Mouse (Mus musculus) kidney, adult 2 months (tissue): ENCODE measurements at regions not wholly inside any gene's neighbourhood (a gene's known extent, or its start where the extent isn't known, plus 50 kb on each side); places are given as distances from the start of the nearest gene placed in this dataset.

Experiments used
- DNase-seq: peaks from one replicate; pipeline ENCODE4 v3.0.0; 2021
- H3K27ac ChIP-seq: fragments of 200-500 bp; 2 replicates; pipeline ENCODE4 v1.5.1; 2012; ENCODE audit warnings: low read depth, low read length, control low read depth, inconsistent platforms; ENCODE audit not compliant: insufficient read depth
- H3K27me3 ChIP-seq: fragments of 200-500 bp; replicated peaks from 2 replicates; pipeline ENCODE4 v1.6.1; 2012; ENCODE audit warnings: mild to moderate bottlenecking, moderate library complexity, low read length, inconsistent platforms; ENCODE audit not compliant: control insufficient read depth, insufficient read depth
- H3K36me3 ChIP-seq: fragments of 200-500 bp; 2 replicates; pipeline ENCODE4 v1.6.1; 2012; ENCODE audit warnings: mild to moderate bottlenecking, moderate library complexity, low read length, inconsistent platforms; ENCODE audit not compliant: control insufficient read depth, insufficient read depth
- H3K4me1 ChIP-seq: fragments of 200-500 bp; 2 replicates; pipeline ENCODE4 v1.6.1; 2011; ENCODE audit warnings: low read length; ENCODE audit not compliant: control insufficient read depth, insufficient read depth
- H3K4me3 ChIP-seq: fragments of 200-500 bp; 2 replicates; pipeline ENCODE4 v1.5.1; 2011; ENCODE audit warnings: mild to moderate bottlenecking, low read depth, low read length, control low read depth; ENCODE audit not compliant: insufficient read depth
- CTCF ChIP-seq: fragments of 200-500 bp; conservative IDR thresholded peaks from 2 replicates; pipeline ENCODE4 v1.5.1; 2011; ENCODE audit warnings: low read depth, mild to moderate bottlenecking, control low read depth, low read length, moderate library complexity, mixed read lengths; ENCODE audit not compliant: insufficient read depth, insufficient read length
- POLR2A ChIP-seq: fragments of 200-500 bp; IDR thresholded peaks from one replicate; pipeline ENCODE4 v1.6.1; 2011; ENCODE audit warnings: low read depth, low read length, control low read depth
- WGBS: fragments of 180-500 bp; shearing (Covaris S2); methylation state at CpG from one replicate; pipeline ENCODE4 v1.1.7; 2018; 5-methylcytosine and 5-hydroxymethylcytosine counted together

DNA sequence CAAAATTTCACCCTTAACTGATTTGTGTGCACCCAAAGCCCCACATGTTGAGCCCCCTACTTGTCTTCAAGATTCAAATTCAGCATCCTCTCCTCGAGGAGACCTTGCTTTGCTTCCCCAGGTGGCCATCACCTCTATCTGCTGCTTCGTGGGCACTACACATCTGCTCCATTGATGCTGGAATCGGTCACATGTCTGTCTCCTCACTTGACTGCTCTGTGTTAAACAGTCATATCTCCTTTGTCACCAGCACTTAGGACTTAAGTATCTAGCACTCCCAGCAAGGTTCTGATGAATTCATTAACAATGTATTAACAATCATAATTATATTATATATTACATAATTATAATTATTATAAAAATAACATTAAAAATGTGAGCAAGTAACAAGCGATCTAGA, 192.9 kb downstream of the Atp23 start:
- Histone ChIP-seq H3K27ac (no peak overlapping the region), H3K27me3 (no peaks in the 10 kb centered on the region), H3K4me1 (no peaks in the 10 kb centered on the region), H3K36me3 (no peaks in the 10 kb centered on the region), H3K4me3 (no peak overlapping the region)
- WGBS, result 70% methylated on average over 4 of the region's 4 CpGs
- DNase-seq, result no peak
- TF ChIP-seq CTCF, result no peak
- no peak for TF ChIP-seq POLR2A

DNA sequence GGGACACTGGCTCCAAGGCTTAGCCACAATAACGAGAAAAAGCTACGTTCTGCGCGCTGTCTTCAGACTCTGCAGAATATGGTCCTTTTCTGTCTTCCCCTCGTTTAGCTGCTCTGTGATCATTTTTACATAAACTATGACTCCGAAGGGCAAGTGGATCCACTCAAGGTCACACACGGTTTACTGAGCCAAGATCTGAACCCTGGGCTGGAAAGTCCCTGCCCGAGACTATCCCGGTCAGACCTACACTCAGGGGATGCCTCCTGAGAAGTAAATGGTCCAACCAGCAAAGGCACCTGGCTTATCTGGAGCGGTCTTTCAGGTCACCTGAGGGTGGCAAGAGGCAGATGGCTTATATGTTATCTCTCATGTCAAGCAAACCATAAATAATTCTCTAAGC, 204.1 kb downstream of the Atp23 start:
- 86% methylated on average over 10 of the region's 10 CpGs for WGBS
- H3K4me3 ChIP-seq, result no peak overlapping the region
- no peaks in the 10 kb centered on the region for H3K36me3 ChIP-seq
- H3K27me3 ChIP-seq, result no peaks in the 10 kb centered on the region
- H3K4me1 ChIP-seq, result no peaks in the 10 kb centered on the region
- no peak overlapping the region for H3K27ac ChIP-seq
- no peak for TF ChIP-seq CTCF
- no peak for TF ChIP-seq POLR2A
- no peak for DNase-seq

DNA sequence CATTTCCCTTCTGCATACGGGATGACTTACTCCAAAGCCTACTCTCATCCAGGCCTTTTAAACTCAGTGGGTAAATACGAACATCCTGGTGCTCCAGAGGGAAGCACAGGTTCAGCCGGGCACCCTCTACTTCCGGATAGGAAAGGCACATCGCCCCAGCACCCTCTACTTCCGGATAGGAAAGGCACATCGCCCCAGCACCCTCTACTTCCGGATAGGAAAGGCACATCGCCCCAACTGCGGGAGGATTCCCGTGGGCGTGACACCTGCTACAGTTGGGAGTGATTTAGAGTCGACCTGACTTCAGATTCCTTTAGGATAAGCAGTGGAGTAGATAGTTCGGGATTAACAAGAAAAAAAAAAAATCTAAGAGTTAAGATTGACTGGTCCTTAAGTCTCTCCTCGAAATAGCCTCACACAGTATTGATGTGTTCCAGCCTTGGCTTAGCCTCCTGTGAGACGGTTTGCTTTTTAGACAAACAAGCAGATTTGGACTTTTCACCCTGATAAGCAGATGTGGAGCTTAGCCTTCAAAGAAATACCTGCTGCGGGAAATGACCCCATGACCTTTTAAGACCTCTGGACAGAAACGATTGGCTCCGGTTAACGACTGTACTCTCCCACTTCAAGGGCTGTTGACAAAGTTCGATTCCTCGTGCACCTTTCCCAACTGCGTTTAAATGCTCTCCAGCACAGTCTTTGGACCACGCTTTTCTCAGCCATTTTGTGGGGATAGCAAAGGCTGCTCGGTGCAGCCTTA, 210.1 kb downstream of the Atp23 start:
- no peak for TF ChIP-seq POLR2A
- TF ChIP-seq CTCF, result no peak
- no peak for DNase-seq
- no peaks in the 10 kb centered on the region for H3K36me3 ChIP-seq
- H3K27ac ChIP-seq, result no peak overlapping the region
- H3K27me3 ChIP-seq, result no peaks in the 10 kb centered on the region
- H3K4me3 ChIP-seq, result no peak overlapping the region
- 50% methylated on average over 25 of the region's 25 CpGs for WGBS
- H3K4me1 ChIP-seq, result no peaks in the 10 kb centered on the region

DNA sequence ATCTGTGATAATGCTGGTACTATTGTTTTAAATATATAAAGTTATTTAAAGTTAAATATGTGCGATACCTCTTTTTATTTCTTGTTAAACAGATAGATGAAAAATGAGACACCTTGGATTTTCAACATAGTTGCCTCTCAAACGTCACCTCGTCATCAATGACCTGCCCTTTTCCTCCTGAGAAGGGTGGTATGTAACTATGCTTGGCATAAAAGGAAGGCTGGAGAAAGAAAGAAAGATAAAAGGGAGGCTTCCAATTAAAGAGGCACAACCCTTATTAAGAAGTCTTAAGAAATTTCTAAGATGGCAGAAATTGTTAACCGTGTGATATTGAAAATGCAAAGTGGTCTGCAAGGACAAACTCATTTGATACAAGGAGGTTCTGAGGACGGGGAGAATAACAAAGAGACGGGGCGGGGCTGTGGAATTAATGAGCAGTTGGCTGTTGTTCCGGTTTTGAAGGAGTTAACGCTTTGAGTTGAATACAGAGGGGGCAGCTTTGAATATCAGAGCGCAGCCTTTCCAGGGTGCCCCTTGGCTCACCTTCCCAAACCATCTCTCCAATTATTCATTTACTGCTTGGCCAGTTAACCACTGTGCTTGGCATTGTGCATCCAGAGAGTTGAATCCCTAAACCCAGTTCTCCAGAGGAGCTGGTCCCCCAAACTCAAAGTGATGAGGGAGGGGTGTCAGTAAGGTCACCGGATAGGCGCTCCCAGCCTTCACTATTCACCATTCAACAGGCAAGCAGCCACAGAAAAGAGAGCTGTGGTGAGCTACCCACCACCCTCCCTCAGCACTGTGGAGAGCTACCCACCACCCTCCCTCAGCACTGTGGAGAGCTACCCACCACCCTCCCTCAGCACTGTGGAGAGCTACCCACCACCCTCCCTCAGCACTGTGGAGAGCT, 220.6 kb downstream of the Atp23 start:
- 8% methylated on average over 12 of the region's 12 CpGs for WGBS
- no peak overlapping the region for H3K27ac ChIP-seq
- TF ChIP-seq POLR2A (no peak), CTCF (no peak)
- H3K27me3 ChIP-seq, result no peaks in the 10 kb centered on the region; the same call in 1 of the 2 replicates
- H3K36me3 ChIP-seq, result no peaks in the 10 kb centered on the region
- DNase-seq, result no peak
- no peak overlapping the region for H3K4me3 ChIP-seq
- no peaks in the 10 kb centered on the region for H3K4me1 ChIP-seq

DNA sequence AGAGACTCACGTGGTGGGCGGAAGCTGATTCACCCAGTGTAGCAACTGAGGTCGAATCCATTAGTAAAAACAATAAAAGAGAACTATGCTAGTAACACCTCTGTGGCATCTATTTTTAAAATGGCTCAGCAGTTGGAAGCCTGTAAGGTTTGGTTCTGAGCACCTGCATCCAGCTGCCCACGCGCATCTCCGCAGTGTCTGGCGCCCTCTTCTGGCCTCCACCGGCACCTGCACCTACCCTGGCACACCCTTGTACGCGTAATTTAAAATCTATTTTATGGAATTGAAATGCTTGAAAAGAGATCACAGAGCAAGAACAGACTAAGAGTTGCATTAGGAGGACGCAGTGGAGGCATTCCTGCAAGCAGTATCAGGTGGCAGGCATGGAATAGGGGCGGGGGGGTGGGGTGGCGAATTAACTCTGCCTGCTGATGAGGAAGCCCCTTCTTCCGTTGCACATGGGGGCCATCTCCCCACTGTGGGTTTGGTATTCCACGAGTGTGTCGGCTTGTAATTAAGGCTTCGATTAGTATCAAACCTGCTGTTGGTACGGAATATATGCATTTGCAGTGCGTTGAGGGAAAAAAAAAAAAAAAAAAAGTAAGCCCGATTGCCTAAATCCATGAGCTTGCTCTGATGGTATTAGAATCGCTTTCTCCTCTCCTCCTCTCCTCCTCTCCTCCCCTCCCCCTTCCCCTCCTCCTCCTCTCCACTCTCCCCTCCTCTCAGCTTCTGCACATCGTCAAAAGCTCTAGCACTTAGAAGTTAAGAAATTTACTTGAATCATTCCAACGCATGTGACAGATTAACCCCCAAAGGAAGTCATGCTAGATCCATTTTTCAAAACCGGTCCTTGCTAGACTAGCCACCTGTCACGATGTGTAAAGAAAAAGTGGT, 221.7 kb downstream of the Atp23 start:
- Histone ChIP-seq H3K27me3 (no peaks in the 10 kb centered on the region; the same call in 1 of the 2 replicates), H3K27ac (no peak overlapping the region), H3K4me1 (no peaks in the 10 kb centered on the region), H3K36me3 (no peaks in the 10 kb centered on the region), H3K4me3 (no peak overlapping the region)
- 25% methylated on average over 25 of the region's 25 CpGs for WGBS
- TF ChIP-seq CTCF (peak; percentile 36; the same call in 1 of the 2 replicates), POLR2A (no peak)
- DNase-seq, result no peak

DNA sequence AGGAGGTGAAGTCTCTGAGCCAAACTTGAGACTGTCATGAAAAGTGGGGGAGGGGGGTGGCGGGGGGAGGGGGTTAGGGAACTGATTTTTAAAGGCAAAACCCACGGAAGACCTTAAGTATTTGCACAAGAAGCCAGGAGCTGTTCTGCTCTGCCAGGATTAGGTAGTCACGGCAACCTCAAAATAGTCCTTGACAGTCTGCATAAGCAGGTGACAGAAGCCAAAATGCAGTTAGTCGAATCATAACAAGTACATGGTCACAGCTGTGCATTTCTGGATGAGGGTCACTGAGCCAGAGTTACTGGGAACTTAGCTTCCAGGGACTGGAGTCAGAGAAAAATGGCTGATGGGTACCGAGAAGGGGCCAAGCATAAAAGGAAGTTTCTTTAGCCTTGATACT, 227.7 kb downstream of the Atp23 start:
- Histone ChIP-seq H3K4me3 (no peak overlapping the region), H3K27ac (no peak overlapping the region), H3K4me1 (no peaks in the 10 kb centered on the region), H3K27me3 (no peaks in the 10 kb centered on the region), H3K36me3 (no peaks in the 10 kb centered on the region)
- 33% methylated on average over 5 of the region's 5 CpGs for WGBS
- no peak for DNase-seq
- TF ChIP-seq CTCF (no peak), POLR2A (no peak)
